Mouse (Mus musculus): ENCODE results near the gene Stim2. TPM values are rescaled to one million over a fixed set of nuclear protein-coding genes. Genes with fewer than 3 reads are reported as not detected.
A peak's percentile ranks its signal among the peaks of the same experiment; 100 is the strongest.

Gene Stim2
- polyA plus RNA-seq, 1 experiment from 2014 or later: 20.3 TPM

DNA sequence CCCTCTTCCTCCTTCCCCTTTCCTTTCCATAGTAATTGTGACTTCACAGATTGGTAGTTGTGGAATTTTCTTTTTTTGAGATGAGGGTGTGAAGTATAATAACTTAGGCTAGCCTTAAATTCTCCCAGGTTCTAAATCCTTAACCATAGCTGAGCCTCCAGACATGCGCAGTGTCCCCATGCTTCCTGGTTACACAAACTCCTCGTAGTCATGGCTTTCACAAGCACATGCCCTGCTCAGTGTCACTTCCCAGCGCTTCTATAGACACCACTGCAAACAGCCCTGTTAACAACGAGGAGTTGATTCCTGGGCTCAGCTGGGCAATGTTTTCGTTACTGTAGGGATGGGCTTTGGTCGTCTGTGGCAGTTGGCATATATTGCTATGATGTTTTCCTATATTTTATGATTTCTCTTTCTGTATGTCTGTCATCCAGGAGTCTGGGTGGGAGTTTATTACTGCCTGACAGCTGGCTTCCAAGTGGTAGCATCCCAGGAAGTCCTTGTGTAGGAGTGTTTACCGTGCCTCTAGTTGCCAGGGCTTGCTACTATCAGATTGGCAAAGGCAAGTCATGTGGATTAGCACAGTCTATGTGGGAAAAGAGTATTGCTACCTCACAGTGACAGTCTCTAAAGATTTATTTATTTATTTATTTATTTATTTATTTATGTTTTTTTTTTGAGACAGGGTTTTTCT, 55.5 kb downstream of the Stim2 start:
- 94% methylated on average over 7 of the region's 7 CpGs for WGBS
- Histone ChIP-seq H3K4me3 (replicated peaks) (no peak overlapping the region), H3K27me3 (no peaks in the 10 kb centered on the region), H3K27ac (no peak overlapping the region), H3K4me1 (replicated peaks) (no peaks in the 10 kb centered on the region), H3K36me3 (peaks cover 12% of the 10 kb centered on the region; the same call in 1 of the 2 replicates), H3K9me3 (no peaks in the 10 kb centered on the region), H3K4me2 (replicated peaks) (no peak overlapping the region), H3K9ac (replicated peaks) (no peak overlapping the region)
- ATAC-seq: no peak

GRCm38 (mm10) chr5:54056266-54056665, 58.0 kb downstream of the Stim2 start:
- H3K4me3 ChIP-seq (replicated peaks): no peak overlapping the region
- H3K4me2 ChIP-seq (replicated peaks): no peak overlapping the region
- no peak overlapping the region for H3K27ac ChIP-seq
- no peaks in the 10 kb centered on the region for H3K9me3 ChIP-seq
- peaks cover 12% of the 10 kb centered on the region; the same call in 1 of the 2 replicates for H3K36me3 ChIP-seq
- no peak for ATAC-seq
- no peaks in the 10 kb centered on the region for H3K27me3 ChIP-seq
- 93% methylated on average over 6 of the region's 6 CpGs for WGBS
- no peak overlapping the region for H3K9ac ChIP-seq (replicated peaks)
- no peaks in the 10 kb centered on the region for H3K4me1 ChIP-seq (replicated peaks)

DNA sequence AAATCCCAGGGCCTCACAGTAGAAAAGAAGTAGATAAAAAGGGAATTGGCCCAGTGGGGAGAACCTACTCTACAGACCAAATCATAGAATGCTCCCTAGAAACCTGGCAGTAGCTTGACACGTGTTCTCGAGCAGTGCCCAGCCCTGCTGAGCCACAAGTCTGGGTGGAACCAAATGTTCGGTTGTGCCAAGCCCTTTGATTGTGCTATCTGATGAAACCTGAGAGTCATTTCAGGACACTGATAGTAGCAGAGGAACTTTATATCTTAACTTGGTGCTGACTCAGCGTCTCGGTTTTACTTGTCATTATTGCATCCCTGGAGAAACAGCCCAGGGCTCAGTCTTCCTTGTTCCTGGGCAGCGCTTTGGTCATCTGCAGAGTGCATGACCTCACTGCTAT, 61.7 kb downstream of the Stim2 start:
- Histone ChIP-seq H3K9ac (replicated peaks) (no peak overlapping the region), H3K4me2 (replicated peaks) (no peak overlapping the region), H3K4me3 (replicated peaks) (no peak overlapping the region), H3K4me1 (replicated peaks) (no peaks in the 10 kb centered on the region), H3K27ac (no peak overlapping the region), H3K36me3 (peaks cover 8% of the 10 kb centered on the region; the same call in 1 of the 2 replicates), H3K27me3 (no peaks in the 10 kb centered on the region), H3K9me3 (no peaks in the 10 kb centered on the region)
- WGBS: 96% methylated on average over 6 of the region's 6 CpGs
- ATAC-seq: no peak

GRCm38 (mm10) chr5:54062079-54062478, 63.8 kb downstream of the Stim2 start:
- peaks cover 5% of the 10 kb centered on the region; the same call in 1 of the 2 replicates for H3K36me3 ChIP-seq
- no peaks in the 10 kb centered on the region for H3K9me3 ChIP-seq
- no peak overlapping the region for H3K4me3 ChIP-seq (replicated peaks)
- WGBS: 85% methylated on average over 7 of the region's 7 CpGs
- H3K27ac ChIP-seq: no peak overlapping the region
- ATAC-seq: no peak
- no peak overlapping the region for H3K4me2 ChIP-seq (replicated peaks)
- H3K27me3 ChIP-seq: no peaks in the 10 kb centered on the region
- no peaks in the 10 kb centered on the region for H3K4me1 ChIP-seq (replicated peaks)
- no peak overlapping the region for H3K9ac ChIP-seq (replicated peaks)

- H3K27ac ChIP-seq: no peak overlapping the region
- WGBS: 98% methylated on average over 3 of the region's 3 CpGs
- H3K4me1 ChIP-seq (replicated peaks): no peaks in the 10 kb centered on the region
- H3K9me3 ChIP-seq: no peaks in the 10 kb centered on the region
- H3K4me2 ChIP-seq (replicated peaks): no peak overlapping the region
- no peak overlapping the region for H3K4me3 ChIP-seq (replicated peaks)
- no peaks in the 10 kb centered on the region for H3K36me3 ChIP-seq
- ATAC-seq: no peak
- no peaks in the 10 kb centered on the region for H3K27me3 ChIP-seq
- H3K9ac ChIP-seq (replicated peaks): no peak overlapping the region
Measured at GRCm38 (mm10) chr5:54067591-54067990, 69.3 kb downstream of the Stim2 start.

- ATAC-seq: no peak
- no peak overlapping the region for H3K4me3 ChIP-seq (replicated peaks)
- H3K9me3 ChIP-seq: no peaks in the 10 kb centered on the region
- no peak overlapping the region for H3K4me2 ChIP-seq (replicated peaks)
- H3K9ac ChIP-seq (replicated peaks): no peak overlapping the region
- no peaks in the 10 kb centered on the region for H3K36me3 ChIP-seq
- H3K4me1 ChIP-seq (replicated peaks): no peaks in the 10 kb centered on the region
- WGBS: 96% methylated on average over 2 of the region's 2 CpGs
- no peaks in the 10 kb centered on the region for H3K27me3 ChIP-seq
- no peak overlapping the region for H3K27ac ChIP-seq
Measured at GRCm38 (mm10) chr5:54070549-54070948, 72.2 kb downstream of the Stim2 start.

- no peak for ATAC-seq
- no peaks in the 10 kb centered on the region for H3K27me3 ChIP-seq
- no peaks in the 10 kb centered on the region for H3K36me3 ChIP-seq
- H3K4me2 ChIP-seq (replicated peaks): no peak overlapping the region
- H3K4me1 ChIP-seq (replicated peaks): no peaks in the 10 kb centered on the region
- 97% methylated on average over 5 of the region's 5 CpGs for WGBS
- no peak overlapping the region for H3K9ac ChIP-seq (replicated peaks)
- H3K9me3 ChIP-seq: no peaks in the 10 kb centered on the region
- H3K4me3 ChIP-seq (replicated peaks): no peak overlapping the region
- no peak overlapping the region for H3K27ac ChIP-seq
Measured at GRCm38 (mm10) chr5:54071288-54071687, 73.0 kb downstream of the Stim2 start.

- no peak overlapping the region for H3K9ac ChIP-seq (replicated peaks)
- no peaks in the 10 kb centered on the region for H3K36me3 ChIP-seq
- H3K4me3 ChIP-seq (replicated peaks): no peak overlapping the region
- 95% methylated on average over 7 of the region's 7 CpGs for WGBS
- no peak for ATAC-seq
- no peaks in the 10 kb centered on the region for H3K27me3 ChIP-seq
- no peak overlapping the region for H3K27ac ChIP-seq
- no peak overlapping the region for H3K4me2 ChIP-seq (replicated peaks)
- H3K4me1 ChIP-seq (replicated peaks): no peaks in the 10 kb centered on the region
- H3K9me3 ChIP-seq: no peaks in the 10 kb centered on the region
Measured at GRCm38 (mm10) chr5:54071705-54072104, 73.4 kb downstream of the Stim2 start.

DNA sequence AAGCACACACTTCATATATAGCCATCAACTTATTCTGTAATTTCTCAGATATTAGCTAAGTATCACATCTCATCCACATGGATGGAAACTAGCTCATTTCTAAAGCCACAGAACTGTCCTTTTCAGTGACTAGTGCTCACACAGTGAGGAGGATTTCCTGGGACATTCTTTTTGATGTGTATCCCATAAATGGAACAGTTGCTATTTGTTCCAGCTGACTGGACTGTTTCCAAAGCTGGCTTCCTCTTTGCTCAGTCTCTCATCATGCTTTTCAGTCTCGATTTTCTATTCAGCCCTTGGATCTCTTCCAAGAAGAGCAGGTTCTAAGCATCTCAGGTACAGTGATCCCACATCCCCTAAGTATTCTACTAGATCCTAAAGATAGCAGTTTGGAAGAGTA, 75.0 kb downstream of the Stim2 start:
- 18% methylated on average over 1 of the region's 1 CpGs for WGBS
- Histone ChIP-seq H3K4me2 (replicated peaks) (no peak overlapping the region), H3K9ac (replicated peaks) (no peak overlapping the region), H3K4me3 (replicated peaks) (no peak overlapping the region), H3K9me3 (no peaks in the 10 kb centered on the region), H3K4me1 (replicated peaks) (no peaks in the 10 kb centered on the region), H3K27me3 (no peaks in the 10 kb centered on the region), H3K36me3 (no peaks in the 10 kb centered on the region), H3K27ac (no peak overlapping the region)
- ATAC-seq: no peak

DNA sequence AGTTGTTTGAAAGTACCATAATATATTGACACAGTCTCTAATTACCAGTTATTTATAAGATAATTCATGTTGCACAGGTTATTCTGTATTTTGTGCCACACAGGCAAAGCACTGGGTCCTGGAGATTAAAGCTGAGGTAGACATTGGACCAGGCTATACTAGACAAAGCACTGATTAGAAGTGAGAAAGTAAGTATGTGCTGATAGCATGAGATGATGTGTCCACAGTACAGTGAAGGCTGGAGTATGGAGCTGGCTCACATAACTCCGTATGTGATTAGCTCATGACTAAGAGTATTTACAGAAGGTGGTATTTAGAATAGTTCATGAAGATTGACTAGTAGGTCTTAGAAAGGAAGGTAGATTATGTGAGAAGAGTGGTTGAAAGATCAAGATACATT, 81.7 kb downstream of the Stim2 start:
- whole genome bisulfite sequencing: 91% methylated on average over 1 of the region's 1 CpGs
- ATAC-seq: no peak
- Histone ChIP-seq H3K27ac (no peak overlapping the region), H3K4me2 (replicated peaks) (no peak overlapping the region), H3K4me3 (replicated peaks) (no peak overlapping the region), H3K9me3 (no peaks in the 10 kb centered on the region), H3K4me1 (replicated peaks) (0 out of 2 replicates have a peak, but pooled peaks cover 3% of the 10 kb centered on the region), H3K9ac (replicated peaks) (no peak overlapping the region), H3K36me3 (no peaks in the 10 kb centered on the region), H3K27me3 (no peaks in the 10 kb centered on the region)

GRCm38 (mm10) chr5:54087912-54088311, 89.6 kb downstream of the Stim2 start:
- no peak overlapping the region for H3K4me2 ChIP-seq (replicated peaks)
- WGBS: 89% methylated on average over 3 of the region's 3 CpGs

DNA sequence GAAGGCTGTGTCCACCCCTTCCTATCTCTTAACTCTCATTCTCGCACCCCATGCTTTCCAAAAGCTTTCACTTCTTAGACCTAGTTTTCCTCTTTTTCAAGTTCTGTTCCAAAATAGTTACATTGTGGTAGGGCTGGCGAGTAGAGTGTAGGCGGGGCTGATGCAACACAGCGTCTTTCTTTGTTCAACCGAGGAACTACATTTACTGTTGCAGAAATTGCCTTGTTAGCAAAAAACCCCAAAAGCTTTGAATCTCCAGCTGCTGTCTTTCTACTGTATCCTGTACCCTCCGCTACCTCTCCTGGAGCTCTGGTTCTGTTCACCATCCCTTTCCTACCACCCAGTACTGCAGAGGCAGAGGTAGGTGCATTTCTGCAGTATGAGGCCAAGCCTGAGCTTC, 99.9 kb downstream of the Stim2 start:
- Histone ChIP-seq H3K4me3 (replicated peaks) (no peak overlapping the region), H3K4me1 (replicated peaks) (peaks cover 12% of the 10 kb centered on the region)

More at GRCm38 (mm10) chr5:54087912-54088311, 89.6 kb downstream of the Stim2 start:
- H3K4me1 ChIP-seq (replicated peaks): peaks cover 12% of the 10 kb centered on the region; the same call in 1 of the 2 replicates
- H3K36me3 ChIP-seq: no peaks in the 10 kb centered on the region
- H3K9ac ChIP-seq (replicated peaks): no peak overlapping the region
- H3K4me3 ChIP-seq (replicated peaks): no peak overlapping the region
- no peak overlapping the region for H3K27ac ChIP-seq
- no peak for ATAC-seq
- H3K27me3 ChIP-seq: no peaks in the 10 kb centered on the region
- H3K9me3 ChIP-seq: no peaks in the 10 kb centered on the region

GRCm38 (mm10) chr5:54100916-54101315, 102.6 kb downstream of the Stim2 start:
- Histone ChIP-seq H3K4me2 (replicated peaks) (no peak overlapping the region), H3K27ac (no peak overlapping the region), H3K9ac (replicated peaks) (no peak overlapping the region), H3K36me3 (peaks cover 3% of the 10 kb centered on the region; the same call in 1 of the 2 replicates), H3K9me3 (no peaks in the 10 kb centered on the region), H3K4me3 (replicated peaks) (no peak overlapping the region), H3K4me1 (replicated peaks) (peaks cover 12% of the 10 kb centered on the region), H3K27me3 (no peaks in the 10 kb centered on the region)
- peak; percentile 68 for ATAC-seq
- WGBS: 32% methylated on average over 3 of the region's 3 CpGs

More for the DNA sequence above, 99.9 kb downstream of the Stim2 start:
- Histone ChIP-seq H3K4me2 (replicated peaks) (no peak overlapping the region), H3K9me3 (no peaks in the 10 kb centered on the region), H3K36me3 (no peaks in the 10 kb centered on the region), H3K27ac (no peak overlapping the region), H3K9ac (replicated peaks) (no peak overlapping the region), H3K27me3 (no peaks in the 10 kb centered on the region)
- 95% methylated on average over 6 of the region's 6 CpGs for WGBS
- ATAC-seq: no peak
